ENCODE assay signal across 8 mouse cellular contexts in genomic region chr2:163838043-163838442, GRCm38 (mm10). TPM values are rescaled to one million over a fixed set of nuclear protein-coding genes. Genes with fewer than 3 reads are reported as not detected.
DNase-seq lines count a peak whose midpoint lies in the region; ATAC-seq lines count a peak whose summit lies in the region.

No protein-coding gene starts in this region.

- no peaks in the 10 kb centered on the region for H3K36me3 ChIP-seq in liver, embryonic 16.5 days (ENCODE audit: control insufficient read depth, insufficient read depth)
- H3K36me3 ChIP-seq in neural tube, embryonic 15.5 days, result no peaks in the 10 kb centered on the region

- no peak overlapping the region for H3K27ac ChIP-seq in liver, embryonic 16.5 days (ENCODE audit: low read length)
- H3K27ac ChIP-seq in neural tube, embryonic 15.5 days (replicated peaks), result no peak overlapping the region

- no peak overlapping the region for H3K4me3 ChIP-seq in liver, embryonic 16.5 days (ENCODE audit: low read depth, low read length)
- no peak overlapping the region for H3K4me3 ChIP-seq in neural tube, embryonic 15.5 days (replicated peaks)

- ATAC-seq in liver, embryonic 16.5 days (ENCODE audit: low read depth), result 0 out of 2 replicates have a peak, but pooled peaks have one; percentile 32
- peak; percentile 47; the same call in 1 of the 2 replicates for ATAC-seq in neural tube, embryonic 15.5 days (ENCODE audit: low FRiP score)

- H3K9me3 ChIP-seq in liver, embryonic 16.5 days (replicated peaks; ENCODE audit: control insufficient read depth, low read length), result no peaks in the 10 kb centered on the region
- H3K9me3 ChIP-seq in neural tube, embryonic 15.5 days (replicated peaks), result no peaks in the 10 kb centered on the region

- no peak overlapping the region for H3K4me2 ChIP-seq in liver, embryonic 16.5 days (ENCODE audit: low read depth, low read length)
- H3K4me2 ChIP-seq in neural tube, embryonic 15.5 days, result 0 out of 2 replicates have a peak overlapping the region, but pooled peaks have one; percentile 19

- no peak overlapping the region for H3K9ac ChIP-seq in liver, embryonic 16.5 days (ENCODE audit: low read depth, low read length)
- H3K9ac ChIP-seq in neural tube, embryonic 15.5 days (replicated peaks), result no peak overlapping the region

- 22% methylated on average over 9 of the region's 9 CpGs for WGBS in liver, embryonic 16.5 days (ENCODE audit: insufficient replicate concordance)
- 29% methylated on average over 9 of the region's 9 CpGs for WGBS in neural tube, embryonic 15.5 days

- no peaks in the 10 kb centered on the region for H3K27me3 ChIP-seq in liver, embryonic 16.5 days (ENCODE audit: control insufficient read depth, insufficient read depth, low read depth, low read length)
- H3K27me3 ChIP-seq in neural tube, embryonic 15.5 days (replicated peaks), result no peaks in the 10 kb centered on the region; the same call in 1 of the 2 replicates

- H3K4me1 ChIP-seq in liver, embryonic 16.5 days (ENCODE audit: control insufficient read depth, low read depth, low read length), result no peaks in the 10 kb centered on the region
- no peaks in the 10 kb centered on the region for H3K4me1 ChIP-seq in neural tube, embryonic 15.5 days

- DNase-seq in A20 (ENCODE audit: low read depth, low spot score) (peak; percentile 82), ZHBTc4 (ENCODE audit: low read depth, low spot score) (peak; percentile 83)
- peak; percentile 84 to 86 for DNase-seq in cerebellum, postnatal 36 days
- DNase-seq in gastrocnemius, postnatal 25 days, result peak; percentile 42
- DNase-seq in kidney, postnatal 25 days, result peak; percentile 74 to 87
- DNase-seq in testis, postnatal 10 days (ENCODE audit: low spot score), result peak; percentile 89

RNA-seq across cellular contexts. Expression of gene Kcnk15, which starts 15.4 kb away (rescaled TPM):
- not detected for total RNA-seq in gastrocnemius, postnatal 25 days (2021)
- polyA plus RNA-seq in liver, embryonic 16.5 days (2015; fragmentation: Nextera tagmentation; extraction: Ambion mirVana), result not detected in 2 replicates
- polyA plus RNA-seq in neural tube, embryonic 15.5 days (2015; fragmentation: Nextera tagmentation; extraction: Ambion mirVana), result 0.24 TPM in 1 of 2 replicates, not detected in the other

RNA-seq across cellular contexts. Expression of gene Ccn5, which starts 17.4 kb away (rescaled TPM):
- total RNA-seq in gastrocnemius, postnatal 25 days (2021), result 1 to 10 TPM in 1 of 2 experiments, under 1 TPM in 1; 0.20 to 1.3 TPM
- 0.05 TPM in 2 replicates for polyA plus RNA-seq in liver, embryonic 16.5 days (2015; fragmentation: Nextera tagmentation; extraction: Ambion mirVana)
- polyA plus RNA-seq in neural tube, embryonic 15.5 days (2015; fragmentation: Nextera tagmentation; extraction: Ambion mirVana), result 0.31 and 0.54 TPM in 2 replicates
